In the genomic region with DNA sequence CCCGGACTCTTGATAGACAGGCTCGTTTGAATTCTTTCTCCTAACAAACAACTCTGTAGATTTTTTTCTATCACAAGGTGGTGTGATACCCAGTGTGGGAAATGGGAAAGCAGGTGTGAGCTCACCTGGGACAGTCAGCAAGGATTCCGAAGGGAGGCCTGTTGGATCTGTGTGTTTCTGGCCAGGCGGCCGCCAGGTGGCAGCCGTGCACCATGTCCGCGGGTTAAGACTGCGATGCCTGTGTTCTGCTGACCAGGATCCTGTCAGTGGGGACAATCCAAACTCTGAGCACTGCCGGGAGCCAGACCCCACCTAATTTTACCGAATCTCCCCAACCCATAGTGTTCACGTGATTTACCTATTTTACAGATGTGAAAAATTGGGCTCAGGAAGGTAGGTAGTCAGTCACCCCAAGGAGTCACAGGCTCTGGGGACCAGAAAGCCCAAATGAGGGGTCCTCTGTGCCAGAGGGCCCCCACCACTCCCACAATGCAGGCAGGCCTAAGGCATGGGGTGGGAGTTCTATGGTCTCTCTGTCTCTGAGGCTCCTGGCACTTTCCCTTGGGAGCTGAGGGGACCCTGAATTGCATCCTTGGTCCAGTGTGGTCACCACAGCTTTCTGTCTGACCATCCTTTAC, we compare ENCODE assay signal across 8 mouse cellular contexts.
DNase-seq lines count a peak whose midpoint lies in the region; ATAC-seq and TF ChIP-seq lines count a peak whose summit lies in the region.

No protein-coding gene starts in this region.

- H3K4me1 ChIP-seq in forebrain, postnatal 0 days (ENCODE audit: insufficient read depth): no peaks in the 10 kb centered on the region
- H3K4me1 ChIP-seq in liver, postnatal 0 days (ENCODE audit: insufficient read depth): no peaks in the 10 kb centered on the region
- H3K4me1 ChIP-seq in neural tube, embryonic 14.5 days (ENCODE audit: control insufficient read depth, insufficient read depth, low read length): no peaks in the 10 kb centered on the region

- H3K4me2 ChIP-seq in forebrain, postnatal 0 days (ENCODE audit: low read depth): no peak overlapping the region
- H3K4me2 ChIP-seq in liver, postnatal 0 days (ENCODE audit: low read depth, low read length): no peak overlapping the region
- no peak overlapping the region for H3K4me2 ChIP-seq in neural tube, embryonic 14.5 days (ENCODE audit: low read depth, low read length)

- DNase-seq in ES-CJ7 (ENCODE audit: low read depth, low spot score): peak; percentile 65
- peak; percentile 80 to 90 for DNase-seq in cerebellum, adult 18-20 months
- peak; percentile 86 for DNase-seq in forebrain, postnatal 0 days
- DNase-seq in heart, postnatal 36 days: peak; percentile 87 to 88
- peak; percentile 60 to 87 for DNase-seq in layer of hippocampus, adult 18-20 months (ENCODE audit: low spot score in 2 of 2)
- peak; percentile 85 for DNase-seq in liver, postnatal 0 days
- peak; percentile 17 for DNase-seq in telencephalon, adult 2 months (ENCODE audit: low read depth, low spot score)

- 9% methylated on average over 12 of the region's 12 CpGs for whole genome bisulfite sequencing in forebrain, postnatal 0 days
- WGBS in liver, postnatal 0 days (ENCODE audit: insufficient replicate concordance): 11% methylated on average over 12 of the region's 12 CpGs
- WGBS in neural tube, embryonic 14.5 days: 9% methylated on average over 12 of the region's 12 CpGs

- peak; percentile 88 for ATAC-seq in forebrain, postnatal 0 days
- ATAC-seq in liver, postnatal 0 days: peak; percentile 73
- peak; percentile 90 for ATAC-seq in neural tube, embryonic 14.5 days (ENCODE audit: low read depth)

- no peaks in the 10 kb centered on the region for H3K36me3 ChIP-seq in forebrain, postnatal 0 days (ENCODE audit: insufficient read depth)
- H3K36me3 ChIP-seq in liver, postnatal 0 days (replicated peaks; ENCODE audit: insufficient read depth, low read length): no peaks in the 10 kb centered on the region; the same call in 1 of the 2 replicates
- no peaks in the 10 kb centered on the region for H3K36me3 ChIP-seq in neural tube, embryonic 14.5 days (ENCODE audit: control insufficient read depth, insufficient read depth, low read length)

- no peak overlapping the region for H3K4me3 ChIP-seq in forebrain, postnatal 0 days (ENCODE audit: low read depth, low read length)
- no peak overlapping the region for H3K4me3 ChIP-seq in liver, postnatal 0 days (ENCODE audit: low read depth, low read length)
- no peak overlapping the region for H3K4me3 ChIP-seq in neural tube, embryonic 14.5 days (ENCODE audit: low read depth, low read length)

- H3K27me3 ChIP-seq in forebrain, postnatal 0 days (ENCODE audit: insufficient read depth, low read length): no peaks in the 10 kb centered on the region
- no peaks in the 10 kb centered on the region for H3K27me3 ChIP-seq in liver, postnatal 0 days (ENCODE audit: insufficient read depth, low read length)
- H3K27me3 ChIP-seq in neural tube, embryonic 14.5 days (ENCODE audit: control insufficient read depth, insufficient read depth, low read length): no peaks in the 10 kb centered on the region

- H3K9me3 ChIP-seq in forebrain, postnatal 0 days (ENCODE audit: low read length): no peaks in the 10 kb centered on the region
- H3K9me3 ChIP-seq in liver, postnatal 0 days (ENCODE audit: low read length): no peaks in the 10 kb centered on the region
- no peaks in the 10 kb centered on the region for H3K9me3 ChIP-seq in neural tube, embryonic 14.5 days (ENCODE audit: control insufficient read depth, low read length)

- intact Hi-C loops in heart, postnatal 36 days (cut with DNase I): loop anchor here (1.0 to 5.0 kb wide), 5 partner anchors 145 to 515 kb away; no protein-coding TSS in a partner anchor

- H3K9ac ChIP-seq in forebrain, postnatal 0 days: no peak overlapping the region
- no peak overlapping the region for H3K9ac ChIP-seq in liver, postnatal 0 days (replicated peaks)
- no peak overlapping the region for H3K9ac ChIP-seq in neural tube, embryonic 14.5 days (replicated peaks; ENCODE audit: low read depth, low read length)

- H3K27ac ChIP-seq in forebrain, postnatal 0 days (ENCODE audit: low read depth, low read length): no peak overlapping the region
- H3K27ac ChIP-seq in liver, postnatal 0 days (ENCODE audit: low read depth): 0 out of 2 replicates have a peak overlapping the region, but pooled peaks have one; percentile 24
- no peak overlapping the region for H3K27ac ChIP-seq in neural tube, embryonic 14.5 days (ENCODE audit: low read depth, low read length)

- TF ChIP-seq EP300 in liver, postnatal 0 days (IDR thresholded peaks at IDR 0.05; ENCODE audit: low read depth): no peak

- peak; percentile 95 for TF ChIP-seq CTCF in forebrain, postnatal 0 days (IDR thresholded peaks at IDR 0.05; ENCODE audit: low read depth)
- peak; percentile 93 for TF ChIP-seq CTCF in liver, postnatal 0 days (IDR thresholded peaks at IDR 0.05; ENCODE audit: low read depth)

Comparison
In these comparisons a context has a peak if more than half of its experiments do, and no peak if none do; other contexts are left out.
1. DNase-seq: peak in every context shown above with its lines; median percentile 88 in heart, postnatal 36 days; 86 in forebrain, postnatal 0 days; 85 in cerebellum, adult 18-20 months; 85 in liver, postnatal 0 days; 74 in layer of hippocampus, adult 18-20 months; 65 in ES-CJ7; 17 in telencephalon, adult 2 months.